Mouse (Mus musculus) liver, embryonic 11.5 days (tissue): ENCODE measurements around the gene Snx30. TPM values are rescaled to one million over a fixed set of nuclear protein-coding genes. Genes with fewer than 3 reads are reported as not detected.

Experiments used
- ATAC-seq: fragments of 200-750 bp; cut with Nextera tagmentation; replicated peaks from 2 replicates; pipeline ENCODE4 v1.8.0; 2017; ENCODE audit warnings: moderate number of reproducible peaks, mild to moderate bottlenecking, moderate TSS enrichment, moderate library complexity; ENCODE audit not compliant: low FRiP score
- DNase-seq: peaks from one replicate; pipeline ENCODE4 v3.0.0-alpha.2; 2017; ENCODE audit warnings: low spot score
- H3K27ac ChIP-seq: fragments of 300-500 bp; sonication (generic); 2 replicates; pipeline ENCODE4 v1.5.1; 2014; ENCODE audit warnings: mild to moderate bottlenecking, low read depth, low read length, control low read depth
- H3K27me3 ChIP-seq: fragments of 300-500 bp; sonication (generic); replicated peaks from 2 replicates; pipeline ENCODE4 v1.6.1; 2014; ENCODE audit warnings: low read length, mixed read lengths; ENCODE audit not compliant: control insufficient read depth, insufficient read depth
- H3K36me3 ChIP-seq: fragments of 300-500 bp; sonication (generic); 2 replicates; pipeline ENCODE4 v1.6.1; 2014; ENCODE audit warnings: mild to moderate bottlenecking, low read length, moderate library complexity, mixed read lengths; ENCODE audit not compliant: control insufficient read depth, insufficient read depth
- H3K4me1 ChIP-seq: fragments of 300-500 bp; sonication (generic); replicated peaks from 2 replicates; pipeline ENCODE4 v1.6.1; 2014; ENCODE audit warnings: low read length, mixed read lengths; ENCODE audit not compliant: control insufficient read depth, insufficient read depth
- H3K4me2 ChIP-seq: fragments of 300-500 bp; sonication (generic); 2 replicates; pipeline ENCODE4 v1.6.1; 2014; ENCODE audit warnings: mild to moderate bottlenecking, control low read depth, moderate library complexity
- H3K4me3 ChIP-seq: fragments of 300-500 bp; sonication (generic); 2 replicates; pipeline ENCODE4 v1.5.1; 2014; ENCODE audit warnings: low read depth, low read length, control low read depth
- H3K9ac ChIP-seq: fragments of 300-500 bp; sonication (generic); 2 replicates; pipeline ENCODE4 v1.6.1; 2014; ENCODE audit warnings: low read depth, low read length, control low read depth
- H3K9me3 ChIP-seq: fragments of 300-500 bp; sonication (generic); 2 replicates; pipeline ENCODE4 v1.6.1; 2016; ENCODE audit warnings: low read length, inconsistent platforms, mixed read lengths; ENCODE audit not compliant: control insufficient read depth
- WGBS: fragments of 180-500 bp; shearing (Covaris S2); extraction: QIAGEN DNeasy Blood & Tissue Kit; methylation state at CpG from one replicate; pipeline ENCODE4 v1.1.7; 2014; 5-methylcytosine and 5-hydroxymethylcytosine counted together
- polyA plus RNA-seq: library from polyadenylated mRNA; unstranded; fragments of >200 nt; fragmentation: Nextera tagmentation; extraction: Ambion mirVana; gene quantifications from 2 replicates; pipeline ENCODE4 v1.2.1, GENCODE M21; 2014

Gene Snx30
- polyA plus RNA-seq, 1 experiment from 2014 or later: 5.7 TPM

DNA sequence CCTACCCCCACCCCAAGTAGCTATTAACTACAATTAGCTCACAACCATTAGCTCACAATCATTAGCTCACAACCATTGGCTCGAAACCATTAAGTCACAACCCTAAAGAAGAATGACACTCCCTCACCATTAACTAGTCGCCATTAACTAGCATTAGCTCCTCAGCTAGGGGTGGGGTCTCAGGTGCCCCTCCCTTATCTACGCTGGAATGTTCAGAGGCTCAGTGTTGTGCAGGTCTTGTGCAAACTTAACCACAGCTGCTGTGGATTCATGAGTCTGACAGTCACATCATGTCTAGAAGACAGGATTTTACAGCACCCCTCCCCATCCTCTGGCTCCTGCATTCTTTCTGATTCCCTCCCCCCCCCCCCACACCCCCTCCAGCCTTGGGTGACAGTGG, 122.0 kb downstream of the Snx30 start:
- Histone ChIP-seq H3K36me3 (no peaks in the 10 kb centered on the region), H3K4me2 (no peak overlapping the region), H3K27ac (no peak overlapping the region), H3K27me3 (no peaks in the 10 kb centered on the region), H3K4me1 (no peaks in the 10 kb centered on the region), H3K9ac (no peak overlapping the region), H3K4me3 (no peak overlapping the region), H3K9me3 (no peaks in the 10 kb centered on the region)
- DNase-seq: no peak
- WGBS: 68% methylated on average over 3 of the region's 3 CpGs
- ATAC-seq: no peak

DNA sequence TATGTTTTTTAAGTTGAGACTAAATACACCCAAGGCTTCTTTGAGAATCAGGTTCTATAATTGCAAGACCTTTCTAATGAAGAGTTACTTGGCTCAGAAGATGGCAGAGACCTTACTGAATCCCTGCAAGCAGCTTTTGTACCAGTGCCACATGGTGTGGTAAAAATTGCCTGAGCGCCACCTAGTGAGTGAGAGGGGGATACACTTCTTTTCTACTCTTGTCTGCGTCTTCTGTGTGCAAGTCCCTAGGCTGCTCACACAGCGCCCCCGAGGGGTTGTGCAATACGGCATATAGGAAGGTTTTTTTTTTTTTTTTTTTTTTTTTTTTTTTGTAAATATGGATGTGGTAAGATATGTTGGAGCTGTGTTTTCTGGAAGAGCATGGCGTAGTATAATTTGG, 122.7 kb downstream of the Snx30 start:
- no peaks in the 10 kb centered on the region for H3K9me3 ChIP-seq

GRCm38 (mm10) chr4:59932505-59933281, 127.1 kb downstream of the Snx30 start:
- no peak overlapping the region for H3K4me2 ChIP-seq
- H3K9ac ChIP-seq: no peak overlapping the region
- 48% methylated on average over 6 of the region's 6 CpGs for WGBS
- no peaks in the 10 kb centered on the region for H3K9me3 ChIP-seq
- ATAC-seq (peak; percentile 54; the same call in 1 of the 2 replicates), DNase-seq (no peak)
- H3K4me3 ChIP-seq: no peak overlapping the region
- H3K27me3 ChIP-seq: no peaks in the 10 kb centered on the region
- no peak overlapping the region for H3K27ac ChIP-seq
- H3K4me1 ChIP-seq: no peaks in the 10 kb centered on the region
- H3K36me3 ChIP-seq: no peaks in the 10 kb centered on the region

More for the DNA sequence above, 122.7 kb downstream of the Snx30 start:
- no peak overlapping the region for H3K4me2 ChIP-seq
- H3K27me3 ChIP-seq: no peaks in the 10 kb centered on the region
- H3K36me3 ChIP-seq: no peaks in the 10 kb centered on the region
- H3K27ac ChIP-seq: no peak overlapping the region
- 13% methylated on average over 6 of the region's 6 CpGs for WGBS
- H3K4me3 ChIP-seq: no peak overlapping the region
- peak; percentile 78 for ATAC-seq
- no peaks in the 10 kb centered on the region for H3K4me1 ChIP-seq
- DNase-seq: no peak
- no peak overlapping the region for H3K9ac ChIP-seq

DNA sequence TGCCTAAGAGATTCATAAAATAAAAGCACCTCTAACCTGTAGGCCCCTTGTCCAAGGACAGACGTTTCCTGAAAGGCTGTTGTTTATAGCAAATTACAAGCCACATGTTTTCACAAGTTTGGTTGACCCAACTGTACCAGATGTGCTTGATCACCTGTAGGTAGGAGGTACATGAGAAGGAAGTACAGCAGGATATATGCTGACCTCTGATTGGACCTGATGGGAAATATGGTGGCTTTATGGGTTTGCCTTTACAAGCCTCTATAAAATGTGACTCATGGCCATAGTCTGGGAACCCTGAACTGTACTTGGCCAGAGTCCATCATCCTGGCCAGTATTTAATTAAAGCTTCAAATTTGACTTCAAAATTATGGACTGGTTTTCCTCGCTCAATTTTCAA, 131.9 kb downstream of the Snx30 start:
- DNase-seq (no peak), ATAC-seq (no peak)
- 61% methylated on average over 2 of the region's 2 CpGs for WGBS
- H3K9me3 ChIP-seq: no peaks in the 10 kb centered on the region
- no peaks in the 10 kb centered on the region for H3K4me1 ChIP-seq
- H3K9ac ChIP-seq: no peak overlapping the region
- H3K4me3 ChIP-seq: no peak overlapping the region
- H3K4me2 ChIP-seq: no peak overlapping the region
- no peaks in the 10 kb centered on the region for H3K27me3 ChIP-seq
- no peaks in the 10 kb centered on the region for H3K36me3 ChIP-seq
- H3K27ac ChIP-seq: no peak overlapping the region

Other genes with a start within 250 kb of the Snx30 start
- 22.4 and 25.8 TPM in 2 replicates for gene Hsdl2, start 224.3 kb upstream of the Snx30 start, polyA plus RNA-seq
- 18.5 and 23.5 TPM in 2 replicates for gene E130308A19Rik, start 179.6 kb upstream of the Snx30 start, polyA plus RNA-seq
- gene Inip, start 4.3 kb upstream of the Snx30 start, polyA plus RNA-seq: 49.9 and 53.8 TPM in 2 replicates
- not detected in 2 replicates for gene Slc46a2, start 109.2 kb downstream of the Snx30 start, polyA plus RNA-seq
- not detected in 2 replicates for gene Mup4, start 154.9 kb downstream of the Snx30 start, polyA plus RNA-seq
- gene Mup6, start 158.5 kb downstream of the Snx30 start, polyA plus RNA-seq: not detected in 2 replicates